Mouse (Mus musculus) MEL (cell line): Measurements from ENCODE around the gene Gm4450.
"Not testable (repeated sequence)": the region's sequence is repeated elsewhere in the genome, so short reads cannot be mapped to it uniquely, and the experiment has no call there.

Experiments used
- CTCF ChIP-seq, 3 experiments: IDR thresholded peaks in 2 of 3; conservative IDR thresholded peaks in 1 of 3; 2 replicates each; pipeline ENCODE4 v1.5.1; 2011 to 2012; ENCODE audit warnings: low read length in 3 of 3, low read depth in 2 of 3, mild to moderate bottlenecking in 2 of 3, improper control_type of control experiment in 1 of 3, inconsistent platforms in 1 of 3, mixed read lengths in 1 of 3, moderate library complexity in 1 of 3; ENCODE audit not compliant: control insufficient read depth in 1 of 3, insufficient read depth in 1 of 3, poor library complexity in 1 of 3, severe bottlenecking in 1 of 3
- E2F4 ChIP-seq: IDR thresholded peaks from 2 replicates; pipeline ENCODE4 v1.6.1; 2011; ENCODE audit warnings: low read depth, low read length, improper control_type of control experiment, borderline replicate concordance
- MYC ChIP-seq: IDR thresholded peaks from 2 replicates; pipeline ENCODE4 v1.6.1; 2011; ENCODE audit warnings: low read depth, mild to moderate bottlenecking, low read length, improper control_type of control experiment, moderate library complexity
- NRF1 ChIP-seq: IDR thresholded peaks from 2 replicates; pipeline ENCODE4 v1.6.1; 2014; ENCODE audit warnings: low read depth, mild to moderate bottlenecking, inconsistent platforms, low read length, improper control_type of control experiment, moderate library complexity; ENCODE audit not compliant: poor library complexity, insufficient read depth, severe bottlenecking
- POLR2A ChIP-seq, 2 experiments: IDR thresholded peaks; 2 replicates each; pipeline ENCODE4 v1.6.1; 2011 to 2012; ENCODE audit warnings: low read length in 2 of 2, mild to moderate bottlenecking in 2 of 2, control low read depth in 1 of 2, improper control_type of control experiment in 1 of 2, low read depth in 1 of 2, moderate library complexity in 1 of 2; ENCODE audit not compliant: control insufficient read depth in 1 of 2, insufficient read depth in 1 of 2, poor library complexity in 1 of 2
- POLR2AphosphoS2 ChIP-seq: IDR thresholded peaks from 2 replicates; pipeline ENCODE4 v1.6.1; 2011; ENCODE audit warnings: low read length, improper control_type of control experiment
- RAD21 ChIP-seq: IDR thresholded peaks from 2 replicates; pipeline ENCODE4 v1.6.1; 2011; ENCODE audit warnings: mild to moderate bottlenecking, low read depth, low read length, improper control_type of control experiment
- USF2 ChIP-seq, 2 experiments: IDR thresholded peaks; 2 replicates each; pipeline ENCODE4 v1.6.1; 2011 to 2012; ENCODE audit warnings: improper control_type of control experiment in 2 of 2, low read length in 2 of 2, borderline replicate concordance in 1 of 2, inconsistent platforms in 1 of 2, low read depth in 1 of 2, mild to moderate bottlenecking in 1 of 2; ENCODE audit not compliant: insufficient read depth in 1 of 2
- ZNF384 ChIP-seq: IDR thresholded peaks from 2 replicates; pipeline ENCODE4 v1.6.1; 2012; ENCODE audit warnings: low read depth, mild to moderate bottlenecking, inconsistent platforms, low read length, improper control_type of control experiment

- TF ChIP-seq POLR2A (IDR thresholded peaks at IDR 0.05; ENCODE audit: control insufficient read depth in 1 of 2, insufficient read depth in 1 of 2, low read depth in 1 of 2, low read length in 2 of 2, poor library complexity in 1 of 2); NRF1; E2F4; POLR2AphosphoS2; RAD21; USF2 (IDR thresholded peaks at IDR 0.05; ENCODE audit: borderline replicate concordance in 1 of 2, insufficient read depth in 1 of 2, low read depth in 1 of 2, low read length in 2 of 2); CTCF (IDR thresholded peaks at IDR 0.05 in 2 of 3, conservative IDR thresholded peaks at IDR 0.05 in 1 of 3; ENCODE audit: control insufficient read depth in 1 of 3, insufficient read depth in 1 of 3, low read depth in 2 of 3, low read length in 3 of 3, poor library complexity in 1 of 3, severe bottlenecking in 1 of 3); MYC; ZNF384: not testable (repeated sequence)
These were observed 51.0 kb downstream of the Gm4450 start for GRCm38 (mm10) chr3:98405877-98406276.
